Mouse (Mus musculus) hindbrain, embryonic 14.5 days (tissue): ENCODE data around the gene Hoxa9. TPM values are rescaled to one million over a fixed set of nuclear protein-coding genes. Genes with fewer than 3 reads are reported as not detected.

Experiments
- ATAC-seq: fragments of 200-750 bp; cut with Nextera tagmentation; 2 replicates; pipeline ENCODE4 v1.8.0; 2017; ENCODE audit warnings: moderate number of reproducible peaks, mild to moderate bottlenecking, moderate TSS enrichment, moderate library complexity; ENCODE audit not compliant: low FRiP score
- DNase-seq: peaks from one replicate; pipeline ENCODE4 v3.0.0-alpha.2; 2015; ENCODE audit warnings: low spot score
- H3K27ac ChIP-seq: fragments of 300-500 bp; sonication (generic); 2 replicates; pipeline ENCODE4 v1.5.1; 2014; ENCODE audit warnings: mild to moderate bottlenecking, moderate library complexity
- H3K27me3 ChIP-seq: fragments of 300-500 bp; sonication (generic); 2 replicates; pipeline ENCODE4 v1.6.1; 2014; ENCODE audit warnings: mild to moderate bottlenecking, low read length, mixed read lengths; ENCODE audit not compliant: control insufficient read depth, insufficient read depth
- H3K36me3 ChIP-seq: fragments of 300-500 bp; sonication (generic); replicated peaks from 2 replicates; pipeline ENCODE4 v1.6.1; 2014; ENCODE audit not compliant: control insufficient read depth, insufficient read depth
- H3K4me1 ChIP-seq: fragments of 300-500 bp; sonication (generic); replicated peaks from 2 replicates; pipeline ENCODE4 v1.6.1; 2014; ENCODE audit warnings: antibody characterized with exemption, low read length, mixed read lengths; ENCODE audit not compliant: control insufficient read depth, insufficient read depth
- H3K4me2 ChIP-seq: fragments of 300-500 bp; sonication (generic); replicated peaks from 2 replicates; pipeline ENCODE4 v1.6.1; 2014; ENCODE audit warnings: mild to moderate bottlenecking, moderate library complexity
- H3K4me3 ChIP-seq: fragments of 300-500 bp; sonication (generic); replicated peaks from 2 replicates; pipeline ENCODE4 v1.5.1; 2014; ENCODE audit warnings: mild to moderate bottlenecking, low read length
- H3K9ac ChIP-seq: fragments of 300-500 bp; sonication (generic); 2 replicates; pipeline ENCODE4 v1.6.1; 2014
- H3K9me3 ChIP-seq: fragments of 300-500 bp; sonication (generic); 2 replicates; pipeline ENCODE4 v1.6.1; 2016; ENCODE audit warnings: low read length; ENCODE audit not compliant: control insufficient read depth
- WGBS: fragments of 180-500 bp; shearing (Covaris S2); extraction: QIAGEN DNeasy Blood & Tissue Kit; methylation state at CpG from one replicate; pipeline ENCODE4 v1.1.7; 2014; 5-methylcytosine and 5-hydroxymethylcytosine counted together
- polyA plus RNA-seq: library from polyadenylated mRNA; unstranded; fragments of >200 nt; fragmentation: Nextera tagmentation; extraction: Ambion mirVana; gene quantifications from 2 replicates; pipeline ENCODE4 v1.2.1, GENCODE M21; 2014

Hoxa9 gene
- polyA plus RNA-seq, 1 experiment from 2014 or later: 2.0 TPM

DNA sequence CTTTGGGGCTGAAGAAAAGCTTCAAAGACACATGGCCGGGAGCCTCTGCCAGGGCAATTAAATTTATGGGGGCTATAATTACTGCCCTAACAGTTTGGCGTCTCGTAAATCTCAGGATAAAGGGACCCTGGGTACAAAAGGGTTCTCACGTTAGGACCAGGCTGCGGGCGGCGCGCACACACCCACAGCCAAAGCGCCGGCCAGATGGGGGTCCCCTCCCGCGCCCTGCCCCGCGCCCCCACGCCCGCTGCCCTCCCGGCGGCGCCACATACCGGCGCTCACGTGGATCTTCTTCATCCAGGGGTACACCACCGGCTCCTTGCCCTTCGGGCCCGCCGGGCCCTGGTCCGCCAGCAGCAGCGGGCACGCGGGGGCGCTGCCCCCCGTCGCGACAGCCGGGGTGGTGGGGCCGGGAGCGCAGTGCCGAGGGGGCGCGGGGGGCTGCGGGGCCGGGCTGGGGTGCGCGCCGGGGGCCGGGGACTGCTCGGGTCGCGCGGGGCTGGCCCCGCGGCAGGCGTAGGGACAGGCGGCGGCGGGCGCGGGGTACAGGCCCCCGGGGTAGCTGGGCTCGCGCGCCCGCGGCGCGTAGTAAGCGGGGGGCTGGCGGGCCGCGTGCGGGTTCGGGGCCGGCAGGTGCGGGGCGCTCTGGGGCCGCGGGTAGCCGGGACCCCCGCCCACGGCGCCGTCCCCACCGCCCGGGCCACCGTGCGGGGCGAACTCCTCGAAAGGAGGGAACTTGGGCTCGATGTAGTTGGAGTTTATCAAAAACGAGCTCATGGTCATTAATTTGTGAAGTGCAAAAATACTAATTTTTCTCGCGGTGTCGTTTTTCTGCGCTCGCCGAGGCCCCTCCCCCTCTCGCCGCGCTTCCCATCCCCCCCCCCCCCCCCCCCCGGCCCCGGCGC lies 39.7 kb downstream of the Hoxa9 start, which contains the start of gene Hoxa4:
TSS of gene Hoxa4 (minus strand) at position 848 of the 905 bp plus-strand sequence.
- Histone ChIP-seq H3K27me3 (peaks cover 88% of the 10 kb centered on the region), H3K4me2 (peak within 1 kb of the TSS; percentile 81), H3K9ac (peak within 1 kb of the TSS; percentile 85), H3K27ac (peak within 1 kb of the TSS; percentile 100), H3K36me3 (no peaks in the 10 kb centered on the region), H3K9me3 (no peaks in the 10 kb centered on the region), H3K4me1 (no peaks in the 10 kb centered on the region), H3K4me3 (peak within 1 kb of the TSS; percentile 51)
- DNase-seq: no peak
- peak; percentile 31 for ATAC-seq
- WGBS: 1% methylated on average over 84 of the region's 102 CpGs

DNA sequence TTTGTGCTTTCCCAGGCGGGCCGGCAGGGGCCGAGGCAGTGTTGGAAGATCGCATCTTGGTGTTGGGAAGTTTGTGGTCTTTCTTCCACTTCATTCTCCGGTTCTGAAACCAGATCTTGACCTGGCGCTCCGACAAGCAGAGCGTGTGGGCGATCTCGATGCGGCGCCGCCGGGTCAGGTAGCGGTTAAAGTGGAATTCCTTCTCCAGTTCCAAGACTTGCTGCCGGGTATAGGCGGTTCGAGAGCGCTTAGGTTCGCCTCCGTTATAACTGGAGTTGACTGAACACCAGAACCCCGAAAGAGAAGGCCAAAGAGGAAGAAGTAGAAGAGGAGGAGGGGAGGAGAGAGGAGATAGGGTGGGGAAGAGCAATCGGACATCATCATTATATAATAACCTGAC lies 40.5 kb downstream of the Hoxa9 start:
- Histone ChIP-seq H3K9ac (peak overlapping the region; percentile 85), H3K4me1 (no peaks in the 10 kb centered on the region), H3K36me3 (no peaks in the 10 kb centered on the region), H3K27ac (peak overlapping the region; percentile 100), H3K4me2 (peak overlapping the region; percentile 81), H3K27me3 (peaks cover 89% of the 10 kb centered on the region), H3K4me3 (peak overlapping the region; percentile 51), H3K9me3 (no peaks in the 10 kb centered on the region)
- ATAC-seq (no peak), DNase-seq (no peak)
- under 1% methylated on average over 23 of the region's 23 CpGs for WGBS

DNA sequence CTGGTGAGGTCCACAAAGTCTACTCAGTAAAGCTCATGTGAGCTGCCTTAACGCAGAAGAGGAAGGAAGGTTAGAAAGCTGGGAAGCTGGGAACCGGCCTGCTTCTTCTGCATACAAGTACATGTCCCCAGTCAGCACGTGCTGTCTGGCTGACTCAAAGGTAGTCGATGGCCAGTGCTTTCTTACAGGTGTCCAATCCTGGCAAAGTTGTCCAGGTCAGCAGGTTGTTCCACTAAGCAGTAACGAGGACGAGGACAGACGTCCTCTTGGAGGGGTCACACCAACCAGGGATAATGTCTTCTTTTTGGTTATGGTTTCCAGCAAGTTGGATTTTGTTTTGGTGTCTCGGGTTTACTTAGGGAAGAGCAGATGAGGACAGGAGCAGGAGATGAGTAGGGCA lies 41.0 kb downstream of the Hoxa9 start:
- no peaks in the 10 kb centered on the region for H3K4me1 ChIP-seq
- H3K4me3 ChIP-seq: peak overlapping the region; percentile 51
- peaks cover 91% of the 10 kb centered on the region for H3K27me3 ChIP-seq
- no peaks in the 10 kb centered on the region for H3K36me3 ChIP-seq
- H3K9ac ChIP-seq: peak overlapping the region; percentile 85
- DNase-seq (no peak), ATAC-seq (no peak)
- H3K9me3 ChIP-seq: no peaks in the 10 kb centered on the region
- H3K4me2 ChIP-seq: peak overlapping the region; percentile 81
- 4% methylated on average over 8 of the region's 8 CpGs for WGBS
- H3K27ac ChIP-seq: peak overlapping the region; percentile 100

DNA sequence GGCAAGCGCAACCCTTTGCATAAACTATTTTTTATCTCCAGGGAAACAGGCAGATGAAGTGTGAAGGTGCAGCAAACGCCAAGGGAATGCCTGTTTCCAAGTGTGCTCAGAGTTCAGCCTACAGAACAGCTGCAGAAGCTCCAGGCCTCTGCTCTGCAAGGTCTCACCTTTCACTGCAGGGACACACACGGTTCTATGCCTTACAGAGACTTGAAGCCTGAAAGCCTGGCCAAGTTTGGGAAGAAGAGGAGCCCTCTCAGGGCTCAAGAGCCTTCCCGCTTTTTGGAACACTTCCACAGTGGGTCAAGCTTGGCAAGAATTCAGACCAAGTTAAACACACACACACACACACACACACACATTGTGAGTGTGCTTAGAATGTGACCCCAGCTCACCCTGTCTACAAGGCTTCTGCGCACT lies 41.7 kb downstream of the Hoxa9 start:
- Histone ChIP-seq H3K9me3 (no peaks in the 10 kb centered on the region), H3K36me3 (no peaks in the 10 kb centered on the region), H3K4me1 (0 out of 2 replicates have a peak, but pooled peaks cover 7% of the 10 kb centered on the region), H3K4me2 (peak overlapping the region; percentile 81), H3K27ac (peak overlapping the region; percentile 100), H3K9ac (peak overlapping the region; percentile 85), H3K4me3 (peak overlapping the region; percentile 51), H3K27me3 (peaks cover 91% of the 10 kb centered on the region)
- no peak for ATAC-seq
- no peak for DNase-seq
- WGBS: 8% methylated on average over 5 of the region's 5 CpGs

DNA sequence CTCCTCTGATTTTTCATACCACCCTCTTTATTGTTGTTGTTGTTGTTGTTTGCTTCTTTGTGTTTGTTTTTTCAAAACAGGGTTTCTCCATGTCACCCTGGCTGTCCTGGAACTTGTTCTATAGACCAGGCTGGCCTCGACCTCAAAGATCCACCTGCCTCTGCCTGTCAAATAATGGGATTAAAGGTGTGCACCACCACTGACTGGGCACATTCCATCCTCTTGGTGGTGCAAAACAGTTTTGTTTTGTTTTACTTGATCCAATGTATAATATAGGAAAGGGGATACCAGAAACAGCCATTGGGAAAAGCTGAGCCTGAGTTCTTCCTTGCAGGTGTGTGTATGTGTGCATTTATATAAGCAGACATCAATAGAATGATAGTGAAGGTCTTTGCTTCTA lies 44.4 kb downstream of the Hoxa9 start:
- H3K9ac ChIP-seq: 0 out of 2 replicates have a peak overlapping the region, but pooled peaks have one; percentile 6
- WGBS: 11% methylated on average over 1 of the region's 1 CpGs
- no peaks in the 10 kb centered on the region for H3K9me3 ChIP-seq
- H3K4me3 ChIP-seq: no peak overlapping the region
- ATAC-seq (no peak), DNase-seq (no peak)
- H3K36me3 ChIP-seq: no peaks in the 10 kb centered on the region
- H3K4me1 ChIP-seq: peaks cover 17% of the 10 kb centered on the region; the same call in 1 of the 2 replicates
- H3K27me3 ChIP-seq: peaks cover 94% of the 10 kb centered on the region
- H3K27ac ChIP-seq: peak overlapping the region; percentile 100
- H3K4me2 ChIP-seq: peak overlapping the region; percentile 81

DNA sequence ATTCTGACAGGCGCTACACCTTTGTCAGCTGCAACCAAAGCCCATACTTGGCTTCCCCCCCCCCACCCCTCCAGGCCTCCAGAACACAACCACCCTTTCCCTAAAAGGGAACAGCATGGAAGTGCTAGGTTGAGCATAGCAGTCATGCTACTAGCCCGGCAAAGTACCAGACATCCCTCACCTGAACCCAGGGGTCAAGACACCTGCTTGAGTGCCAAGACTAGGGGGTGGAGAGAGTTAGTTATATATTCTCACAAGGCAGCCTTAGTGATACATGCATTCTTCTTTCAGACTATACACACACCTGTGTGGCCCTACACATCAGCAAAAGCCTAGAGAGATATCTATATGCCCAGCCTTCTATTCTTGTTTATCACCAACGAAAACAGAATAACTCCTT lies 45.1 kb downstream of the Hoxa9 start:
- Histone ChIP-seq H3K36me3 (no peaks in the 10 kb centered on the region), H3K27ac (peak overlapping the region; percentile 100), H3K27me3 (peaks cover 98% of the 10 kb centered on the region), H3K4me1 (peaks cover 17% of the 10 kb centered on the region), H3K9ac (no peak overlapping the region), H3K4me2 (peak overlapping the region; percentile 81), H3K9me3 (no peaks in the 10 kb centered on the region), H3K4me3 (peak overlapping the region; percentile 20)
- DNase-seq (no peak), ATAC-seq (no peak)
- WGBS: 10% methylated on average over 3 of the region's 3 CpGs

DNA sequence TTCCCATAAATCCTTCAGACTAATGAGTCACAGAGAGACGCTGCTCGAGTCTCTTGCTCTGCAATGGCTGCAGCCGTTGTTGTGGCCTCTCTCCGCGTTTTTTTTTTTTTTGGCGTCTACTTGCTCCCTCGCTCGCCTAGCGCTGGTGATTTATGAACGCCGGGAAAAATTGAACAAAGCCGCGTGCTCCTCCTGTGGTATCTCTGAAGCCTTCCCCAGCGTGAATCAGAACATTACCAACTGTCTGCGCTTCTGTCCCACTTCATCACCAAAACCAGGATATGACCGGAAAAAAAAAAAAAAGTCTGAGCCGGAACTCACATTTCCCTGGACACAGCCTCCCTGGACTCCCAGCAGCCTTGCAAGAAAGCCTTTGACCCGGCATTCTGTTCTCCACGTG lies 45.7 kb downstream of the Hoxa9 start:
- peak overlapping the region; percentile 81 for H3K4me2 ChIP-seq
- H3K27ac ChIP-seq: peak overlapping the region; percentile 100
- H3K4me1 ChIP-seq: peaks cover 17% of the 10 kb centered on the region
- no peaks in the 10 kb centered on the region for H3K36me3 ChIP-seq
- H3K4me3 ChIP-seq: peak overlapping the region; percentile 20
- WGBS: 2% methylated on average over 19 of the region's 19 CpGs
- peaks cover 97% of the 10 kb centered on the region for H3K27me3 ChIP-seq
- H3K9ac ChIP-seq: peak overlapping the region; percentile 99
- DNase-seq (no peak), ATAC-seq (no peak)
- H3K9me3 ChIP-seq: no peaks in the 10 kb centered on the region

DNA sequence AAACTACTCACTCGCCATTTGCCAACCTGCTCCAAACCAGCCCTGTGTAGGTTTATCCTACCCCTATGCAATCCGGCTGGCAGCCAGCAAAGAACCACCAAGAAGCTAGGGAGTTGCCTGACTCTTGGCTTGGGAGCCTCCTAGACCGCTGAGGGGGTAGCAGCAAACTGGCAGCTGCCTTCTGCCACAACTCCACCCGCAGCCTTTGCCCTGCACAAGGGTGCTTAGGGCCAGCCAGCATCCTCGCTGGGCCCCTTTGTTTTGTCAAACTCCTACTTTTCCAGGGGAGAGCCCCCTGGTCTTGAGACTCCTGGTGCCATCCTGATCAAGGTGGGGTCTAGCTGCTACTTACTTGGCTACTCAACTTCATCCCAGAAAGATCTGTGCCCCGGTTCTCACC lies 46.2 kb downstream of the Hoxa9 start:
- Histone ChIP-seq H3K4me1 (peaks cover 17% of the 10 kb centered on the region), H3K27me3 (peaks cover 95% of the 10 kb centered on the region), H3K4me2 (peak overlapping the region; percentile 81), H3K27ac (peak overlapping the region; percentile 100), H3K9me3 (no peaks in the 10 kb centered on the region), H3K36me3 (no peaks in the 10 kb centered on the region), H3K4me3 (peak overlapping the region; percentile 20), H3K9ac (peak overlapping the region; percentile 99)
- WGBS: 3% methylated on average over 6 of the region's 6 CpGs
- no peak for DNase-seq
- 0 out of 2 replicates have a peak, but pooled peaks have one; percentile 5 for ATAC-seq

DNA sequence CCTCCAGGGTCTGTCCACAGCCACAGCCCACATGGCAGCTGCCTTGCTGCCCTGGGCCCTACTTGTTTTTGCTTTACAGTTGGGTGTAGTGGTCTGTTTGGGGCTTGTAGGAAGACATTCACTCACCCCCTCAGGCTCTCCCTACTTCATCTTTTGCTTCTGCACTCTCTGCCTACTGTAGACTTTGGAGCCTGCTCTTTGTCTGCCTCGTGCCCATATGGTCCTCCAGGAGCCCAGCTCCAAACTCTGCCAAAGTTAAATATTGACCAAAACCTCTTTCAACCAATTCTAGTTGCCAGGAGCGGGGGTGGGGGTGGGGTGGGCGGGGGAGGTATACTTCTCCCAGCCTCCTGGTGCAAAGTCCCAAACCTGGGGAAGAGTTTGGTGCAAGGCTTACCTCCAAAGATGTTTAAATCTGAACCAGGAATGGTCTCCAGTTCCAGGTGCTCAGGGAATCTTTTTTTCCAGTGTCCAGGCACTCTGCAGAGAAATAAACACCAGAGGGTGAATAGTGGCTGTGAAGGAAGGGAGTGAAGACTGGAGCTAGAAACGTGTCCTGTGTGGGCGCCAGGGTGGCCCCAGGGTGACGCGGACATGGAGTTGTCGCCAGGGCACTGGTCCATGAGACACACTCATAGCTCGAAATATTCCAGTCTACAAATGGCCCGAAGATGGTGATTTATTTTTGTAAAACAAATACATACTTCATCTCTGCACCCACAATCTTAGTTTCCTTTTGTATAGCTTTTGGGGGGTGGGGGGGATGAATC lies 47.4 kb downstream of the Hoxa9 start:
- Histone ChIP-seq H3K9ac (peak overlapping the region; percentile 99), H3K36me3 (no peaks in the 10 kb centered on the region), H3K4me2 (peak overlapping the region; percentile 81), H3K4me1 (peaks cover 17% of the 10 kb centered on the region), H3K27me3 (peaks cover 94% of the 10 kb centered on the region), H3K27ac (peak overlapping the region; percentile 100), H3K9me3 (no peaks in the 10 kb centered on the region), H3K4me3 (peak overlapping the region; percentile 20)
- 13% methylated on average over 10 of the region's 10 CpGs for WGBS
- no peak for ATAC-seq
- no peak for DNase-seq
